Mouse (Mus musculus): Measurements from ENCODE around the gene Tns1. TPM values are rescaled to one million over a fixed set of nuclear protein-coding genes. Genes with fewer than 3 reads are reported as not detected.

The Tns1 gene
- total and polyA plus RNA-seq, 3 experiments = 0.40 to 3.6 (median 0.89) TPM

DNA sequence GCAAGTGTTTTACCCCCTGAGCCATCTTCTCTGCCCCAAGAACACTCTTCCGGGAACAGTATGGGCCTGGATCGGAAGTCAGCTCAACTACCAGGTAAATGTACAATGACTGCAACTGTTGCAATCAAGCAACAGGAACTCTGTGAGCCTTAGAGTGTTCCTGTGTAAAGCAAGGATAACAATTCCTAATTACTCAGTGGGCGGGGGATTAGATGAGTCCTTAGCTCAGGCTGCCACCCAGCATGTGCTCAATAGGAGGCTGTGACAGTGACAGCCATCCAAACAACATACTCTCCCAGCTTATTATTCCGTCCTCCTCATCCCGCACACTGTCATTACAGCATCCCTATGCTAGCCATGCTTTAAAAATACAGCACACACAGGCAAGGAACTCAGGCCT is 200.0 kb downstream of the Tns1 start:
- peaks cover 0 to 38% of the 10 kb centered on the region in 2 experiments for H3K36me3 ChIP-seq (replicated peaks in 1 of 2; ENCODE audit: control insufficient read depth in 1 of 2, insufficient read depth in 1 of 2, low read length in 1 of 2)
- dilution Hi-C loops (cut with MboI; ENCODE audit: extremely low pct_ligation_motif_present, extremely low pct_unique_long_range_greater_than_20kb, low sequenced_read_pairs) = no loop called here
- TF ChIP-seq MAX (IDR thresholded peaks at IDR 0.05; ENCODE audit: low read length) = no peak
- no peak for TF ChIP-seq ZC3H11A (IDR thresholded peaks at IDR 0.05; ENCODE audit: low read depth, low read length)
- no peak for TF ChIP-seq EP300 (IDR thresholded peaks at IDR 0.05; ENCODE audit: low read length)
- no peak for TF ChIP-seq MAFK (IDR thresholded peaks at IDR 0.05; ENCODE audit: insufficient replicate concordance, low read length)
- TF ChIP-seq ZMIZ1 (IDR thresholded peaks at IDR 0.05; ENCODE audit: low read depth, low read length) = no peak
- TF ChIP-seq PAX5 (IDR thresholded peaks at IDR 0.05; ENCODE audit: low read length) = no peak
- no peak for TF ChIP-seq MAZ (IDR thresholded peaks at IDR 0.05; ENCODE audit: low read depth, low read length)
- no peak for TF ChIP-seq UBTF (IDR thresholded peaks at IDR 0.05; ENCODE audit: low read depth, low read length)
- no peak for TF ChIP-seq CHD2 (IDR thresholded peaks at IDR 0.05; ENCODE audit: low read length)
- TF ChIP-seq USF2 (conservative IDR thresholded peaks at IDR 0.05; ENCODE audit: low read depth, low read length) = no peak
- no peak for TF ChIP-seq ELF1 (IDR thresholded peaks at IDR 0.05; ENCODE audit: low read depth, low read length)
- TF ChIP-seq SIN3A (IDR thresholded peaks at IDR 0.05; ENCODE audit: low read length) = no peak
- TF ChIP-seq SMC3 (IDR thresholded peaks at IDR 0.05; ENCODE audit: low read depth, low read length) = no peak
- TF ChIP-seq KAT2A (IDR thresholded peaks at IDR 0.05; ENCODE audit: insufficient replicate concordance, low read length) = no peak
- TF ChIP-seq MYC (IDR thresholded peaks at IDR 0.05; ENCODE audit: low read depth, low read length) = no peak
- TF ChIP-seq ETS1 (conservative IDR thresholded peaks at IDR 0.05; ENCODE audit: low read depth, low read length) = no peak
- no peak for TF ChIP-seq POLR2AphosphoS2 (IDR thresholded peaks at IDR 0.05; ENCODE audit: low read depth, low read length)
- TF ChIP-seq HCFC1 (IDR thresholded peaks at IDR 0.05; ENCODE audit: low read depth, low read length) = no peak
- no peak for DNase-seq (ENCODE audit: extremely low read depth)
- peaks cover 0 to 5% of the 10 kb centered on the region in 2 experiments; a peak in 2 of 4 replicates for H3K4me1 ChIP-seq (ENCODE audit: control insufficient read depth in 1 of 2, insufficient read depth in 2 of 2)
- H3K9ac ChIP-seq (ENCODE audit: insufficient read depth, low read depth) = no peak overlapping the region
- no peak overlapping the region for H3K4me2 ChIP-seq (ENCODE audit: insufficient read depth, low read depth, poor library complexity, severe bottlenecking)
- H3K27ac ChIP-seq (ENCODE audit: insufficient read depth, low read depth) = no peak overlapping the region
- no peaks in the 10 kb centered on the region for H3K27me3 ChIP-seq (replicated peaks)
- no peaks in the 10 kb centered on the region for H3K79me2 ChIP-seq (replicated peaks; ENCODE audit: control insufficient read depth, extremely low read depth, insufficient read depth, poor library complexity, severe bottlenecking)
- in situ Hi-C loops (cut with MboI; ENCODE audit: low pct_ligation_motif_present, low pct_unique_long_range_greater_than_20kb, low sequenced_read_pairs) = no loop called here
- H3K9me3 ChIP-seq (replicated peaks; ENCODE audit: low read length) = no peaks in the 10 kb centered on the region
- H3K4me3 ChIP-seq (replicated peaks in 1 of 3; ENCODE audit: low read depth in 2 of 3, low read length in 2 of 3, poor library complexity in 1 of 3) = no peak overlapping the region

DNA sequence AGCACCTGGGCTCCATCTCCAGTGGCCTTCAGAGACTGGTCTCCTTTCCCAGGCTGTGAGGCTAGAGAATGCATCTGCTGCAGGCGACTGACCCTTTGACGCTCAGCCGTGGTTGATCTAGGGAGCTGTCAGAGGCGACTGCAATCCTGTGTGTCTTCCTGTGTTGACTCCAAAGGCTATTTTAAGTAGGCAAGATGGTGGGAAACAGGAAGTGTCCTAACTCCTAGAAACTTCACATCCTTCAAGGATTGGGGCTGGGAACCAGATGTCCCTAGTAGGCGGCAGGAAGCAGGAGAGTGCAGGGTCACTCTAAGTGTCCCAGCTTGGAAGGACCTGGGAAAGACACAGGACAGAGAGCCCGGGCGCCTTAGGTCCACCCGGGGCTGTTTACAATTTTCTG is 201.1 kb downstream of the Tns1 start:
- Histone ChIP-seq H3K27me3 (replicated peaks) (no peaks in the 10 kb centered on the region), H3K4me3 (replicated peaks in 1 of 3; ENCODE audit: low read depth in 2 of 3, low read length in 2 of 3, poor library complexity in 1 of 3) (no peak overlapping the region), H3K4me2 (ENCODE audit: insufficient read depth, low read depth, poor library complexity, severe bottlenecking) (no peak overlapping the region), H3K9ac (ENCODE audit: insufficient read depth, low read depth) (no peak overlapping the region), H3K36me3 (replicated peaks in 1 of 2; ENCODE audit: control insufficient read depth in 1 of 2, insufficient read depth in 1 of 2, low read length in 1 of 2) (peaks cover 0 to 39% of the 10 kb centered on the region in 2 experiments), H3K4me1 (ENCODE audit: control insufficient read depth in 1 of 2, insufficient read depth in 2 of 2) (peaks cover 0 to 5% of the 10 kb centered on the region in 2 experiments; a peak in 2 of 4 replicates), H3K9me3 (replicated peaks; ENCODE audit: low read length) (no peaks in the 10 kb centered on the region), H3K27ac (ENCODE audit: insufficient read depth, low read depth) (no peak overlapping the region), H3K79me2 (replicated peaks; ENCODE audit: control insufficient read depth, extremely low read depth, insufficient read depth, poor library complexity, severe bottlenecking) (no peaks in the 10 kb centered on the region)
- TF ChIP-seq HCFC1 (IDR thresholded peaks at IDR 0.05; ENCODE audit: low read depth, low read length) (no peak), CHD1 (IDR thresholded peaks at IDR 0.05; ENCODE audit: low read depth, low read length) (no peak), E2F4 (IDR thresholded peaks at IDR 0.05; ENCODE audit: insufficient replicate concordance, low read depth, low read length) (no peak), POLR2AphosphoS2 (IDR thresholded peaks at IDR 0.05; ENCODE audit: low read depth, low read length) (no peak), NRF1 (IDR thresholded peaks at IDR 0.05; ENCODE audit: low read depth, low read length) (no peak), SMC3 (IDR thresholded peaks at IDR 0.05; ENCODE audit: low read depth, low read length) (no peak), MEF2A (IDR thresholded peaks at IDR 0.05; ENCODE audit: borderline replicate concordance, low read depth, low read length) (no peak), TBP (conservative IDR thresholded peaks at IDR 0.05; ENCODE audit: low read depth, low read length) (no peak), CTCF (conservative IDR thresholded peaks at IDR 0.05 in 1 of 2, IDR thresholded peaks at IDR 0.05 in 1 of 2; ENCODE audit: low read depth in 2 of 2, low read length in 2 of 2) (no peak), ZKSCAN1 (IDR thresholded peaks at IDR 0.05; ENCODE audit: borderline replicate concordance, low read depth, low read length) (no peak), CHD2 (IDR thresholded peaks at IDR 0.05; ENCODE audit: low read length) (no peak), NELFE (IDR thresholded peaks at IDR 0.05; ENCODE audit: low read depth, low read length) (no peak), POLR2A (IDR thresholded peaks at IDR 0.05; ENCODE audit: low read depth, low read length) (no peak), RCOR1 (conservative IDR thresholded peaks at IDR 0.05; ENCODE audit: low read depth, low read length) (no peak), USF2 (conservative IDR thresholded peaks at IDR 0.05; ENCODE audit: low read depth, low read length) (no peak), KAT2A (IDR thresholded peaks at IDR 0.05; ENCODE audit: insufficient replicate concordance, low read length) (no peak), MAFK (IDR thresholded peaks at IDR 0.05; ENCODE audit: insufficient replicate concordance, low read length) (no peak), ZC3H11A (IDR thresholded peaks at IDR 0.05; ENCODE audit: low read depth, low read length) (no peak), GABPA (IDR thresholded peaks at IDR 0.05; ENCODE audit: insufficient replicate concordance, low read depth, low read length) (no peak)
- dilution Hi-C loops (cut with MboI; ENCODE audit: extremely low pct_ligation_motif_present, extremely low pct_unique_long_range_greater_than_20kb, low sequenced_read_pairs) = no loop called here
- in situ Hi-C loops (cut with MboI; ENCODE audit: low pct_ligation_motif_present, low pct_unique_long_range_greater_than_20kb, low sequenced_read_pairs) = no loop called here
- DNase-seq (ENCODE audit: extremely low read depth) = no peak

All from CH12.LX (cell line).